Mouse (Mus musculus) MEL (cell line): ENCODE measurements around the gene Nub1. TPM values are rescaled to one million over a fixed set of nuclear protein-coding genes. Genes with fewer than 3 reads are reported as not detected.

Source experiments
- DNase-seq: peaks from one replicate; pipeline ENCODE4 v3.0.0; 2011; ENCODE audit warnings: low read depth, low spot score
- H3K27ac ChIP-seq: 2 replicates; pipeline ENCODE4 v1.5.1; 2012; ENCODE audit warnings: low read depth, mild to moderate bottlenecking, control low read depth, low read length, moderate library complexity; ENCODE audit not compliant: control insufficient read depth
- H3K27me3 ChIP-seq, 2 experiments: fragments of 150-350 bp in 1 of 2; sonication (generic) in 1 of 2; 2 replicates each; pipeline ENCODE4 v1.6.1; 2012; ENCODE audit warnings: low read length in 2 of 2, mild to moderate bottlenecking in 2 of 2, improper control_type of control experiment in 1 of 2, moderate library complexity in 1 of 2; ENCODE audit not compliant: insufficient read depth in 2 of 2, control insufficient read depth in 1 of 2
- H3K36me3 ChIP-seq, 2 experiments: 2 replicates each; pipeline ENCODE4 v1.6.1; 2012 to 2014; ENCODE audit warnings: low read length in 2 of 2, improper control_type of control experiment in 1 of 2, inconsistent platforms in 1 of 2, mild to moderate bottlenecking in 1 of 2; ENCODE audit not compliant: insufficient read depth in 2 of 2, control insufficient read depth in 1 of 2
- H3K4me1 ChIP-seq, 2 experiments: fragments of 150-350 bp in 1 of 2; sonication (generic) in 1 of 2; 2 replicates each; pipeline ENCODE4 v1.6.1; 2012; ENCODE audit warnings: low read length in 2 of 2, improper control_type of control experiment in 1 of 2, mild to moderate bottlenecking in 1 of 2; ENCODE audit not compliant: insufficient read depth in 2 of 2, control insufficient read depth in 1 of 2
- H3K4me3 ChIP-seq, 2 experiments: fragments of 150-350 bp in 1 of 2; sonication (generic) in 1 of 2; 2 replicates each; pipeline ENCODE4 v1.5.1; 2012; ENCODE audit warnings: low read depth in 2 of 2, low read length in 2 of 2, mild to moderate bottlenecking in 2 of 2, moderate library complexity in 2 of 2, control low read depth in 1 of 2, improper control_type of control experiment in 1 of 2; ENCODE audit not compliant: control insufficient read depth in 1 of 2, insufficient read depth in 1 of 2
- H3K79me2 ChIP-seq: 2 replicates; pipeline ENCODE4 v1.6.1; 2012; ENCODE audit warnings: mild to moderate bottlenecking, low read length, moderate library complexity; ENCODE audit not compliant: control insufficient read depth, poor library complexity, insufficient read depth
- H3K9ac ChIP-seq: 2 replicates; pipeline ENCODE4 v1.6.1; 2012; ENCODE audit warnings: low read depth, mild to moderate bottlenecking, control low read depth, low read length, moderate library complexity; ENCODE audit not compliant: control insufficient read depth, poor library complexity, severe bottlenecking
- H3K9me3 ChIP-seq: fragments of 150-350 bp; sonication (generic); replicated peaks from 2 replicates; pipeline ENCODE4 v1.6.1; 2012; ENCODE audit warnings: mild to moderate bottlenecking, low read length, improper control_type of control experiment, moderate library complexity; ENCODE audit not compliant: insufficient read depth
- CHD1 ChIP-seq: IDR thresholded peaks from 2 replicates; pipeline ENCODE4 v1.6.1; 2012; ENCODE audit warnings: low read depth, mild to moderate bottlenecking, inconsistent platforms, low read length, improper control_type of control experiment
- E2F4 ChIP-seq: IDR thresholded peaks from 2 replicates; pipeline ENCODE4 v1.6.1; 2011; ENCODE audit warnings: low read depth, low read length, improper control_type of control experiment, borderline replicate concordance
- ETS1 ChIP-seq: IDR thresholded peaks from 2 replicates; pipeline ENCODE4 v1.6.1; 2012; ENCODE audit warnings: low read depth, mild to moderate bottlenecking, inconsistent platforms, low read length, improper control_type of control experiment, moderate library complexity
- MAX ChIP-seq: IDR thresholded peaks from 2 replicates; pipeline ENCODE4 v1.6.1; 2011; ENCODE audit warnings: low read length, improper control_type of control experiment
- MAZ ChIP-seq: IDR thresholded peaks from 2 replicates; pipeline ENCODE4 v1.6.1; 2012; ENCODE audit warnings: low read depth, mild to moderate bottlenecking, inconsistent platforms, low read length, improper control_type of control experiment
- MEF2A ChIP-seq: IDR thresholded peaks from 2 replicates; pipeline ENCODE4 v1.6.1; 2014; ENCODE audit warnings: low read depth, mild to moderate bottlenecking, inconsistent platforms, low read length, improper control_type of control experiment; ENCODE audit not compliant: poor library complexity, insufficient replicate concordance, severe bottlenecking; ENCODE audit errors: extremely low read depth
- MXI1 ChIP-seq: IDR thresholded peaks from 2 replicates; pipeline ENCODE4 v1.6.1; 2011; ENCODE audit warnings: mild to moderate bottlenecking, low read depth, low read length, improper control_type of control experiment
- MYB ChIP-seq: IDR thresholded peaks from 2 replicates; pipeline ENCODE4 v1.6.1; 2011; ENCODE audit warnings: mild to moderate bottlenecking, low read depth, low read length, improper control_type of control experiment
- POLR2AphosphoS2 ChIP-seq: IDR thresholded peaks from 2 replicates; pipeline ENCODE4 v1.6.1; 2011; ENCODE audit warnings: low read length, improper control_type of control experiment
- ZMIZ1 ChIP-seq: IDR thresholded peaks from 2 replicates; pipeline ENCODE4 v1.6.1; 2012; ENCODE audit warnings: low read depth, mild to moderate bottlenecking, inconsistent platforms, low read length, improper control_type of control experiment, moderate library complexity
- polyA plus RNA-seq, 2 experiments: library from polyadenylated mRNA; stranded (reverse) in 1 of 2; unstranded in 1 of 2; fragments of >175 nt in 1 of 2; fragments of >200 nt in 1 of 2; gene quantifications; 2 replicates each; pipeline versions ENCODE4 v1.2.1 to v1.2.4; 2012; ENCODE audit warnings: low replicate concordance in 2 of 2, low read depth in 1 of 2; ENCODE audit not compliant: insufficient read length in 2 of 2, insufficient read depth in 1 of 2, missing spikeins in 1 of 2
- total RNA-seq: library from RNA; depleted of rRNA; stranded (reverse); fragments of 300-350 nt; gene quantifications from 2 replicates; pipeline ENCODE4 v1.2.3, GENCODE M21; 2012; rRNA removed

The Nub1 gene
- total and polyA plus RNA-seq, 3 experiments = 38.3 to 59.6 TPM; not detected in 1

GRCm38 (mm10) chr5:24751305-24752174, 66.2 kb downstream of the Nub1 start (continued):
- TF ChIP-seq E2F4 = no peak
- TF ChIP-seq MXI1 = no peak; the same call in 1 of the 2 replicates
- TF ChIP-seq ETS1 = no peak

- H3K27me3 ChIP-seq = peaks cover 0 to 2% of the 10 kb centered on the region in 2 experiments; a peak in 2 of 4 replicates
- H3K9me3 ChIP-seq = no peaks in the 10 kb centered on the region
- no peak for DNase-seq
- H3K4me3 ChIP-seq = peak overlapping the region; percentile 55 to 100
- H3K79me2 ChIP-seq = no peaks in the 10 kb centered on the region; the same call in 1 of the 2 replicates
- 0 out of 4 replicates have a peak, but pooled peaks cover 0 to 2% of the 10 kb centered on the region in 2 experiments for H3K36me3 ChIP-seq
- peak overlapping the region; percentile 89 for H3K9ac ChIP-seq
- TF ChIP-seq MYB (no peak), MAZ (0 out of 2 replicates have a peak, but pooled peaks have one; percentile 52), MAX (peak; percentile 26; the same call in 1 of the 2 replicates)
- peaks cover 7 to 11% of the 10 kb centered on the region in 2 experiments for H3K4me1 ChIP-seq
- no peak overlapping the region for H3K27ac ChIP-seq
Observed at GRCm38 (mm10) chr5:24752175-24752498, 66.8 kb downstream of the Nub1 start.

DNA sequence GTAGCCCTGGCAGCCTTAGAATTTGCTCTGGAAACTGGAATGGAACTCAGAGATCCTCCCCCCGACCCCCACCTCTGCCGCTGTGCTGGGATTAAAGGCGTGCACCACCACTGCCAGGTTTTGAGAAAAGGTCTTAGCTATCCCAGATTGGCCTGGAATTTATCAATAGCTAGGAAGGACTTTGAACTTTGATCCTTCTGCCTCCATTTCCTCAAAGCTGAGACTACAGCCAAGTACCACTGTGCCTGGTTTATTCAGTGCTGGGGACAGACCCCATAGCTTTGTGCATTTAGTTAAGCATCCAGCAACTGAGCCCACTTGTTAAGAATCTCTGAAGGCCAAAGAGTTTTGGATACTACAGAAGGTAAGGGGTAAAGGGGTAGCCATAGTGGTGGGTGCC, 71.6 kb downstream of the Nub1 start:
- Histone ChIP-seq H3K4me1 (peaks cover 4 to 5% of the 10 kb centered on the region in 2 experiments), H3K36me3 (0 out of 4 replicates have a peak, but pooled peaks cover 0 to 2% of the 10 kb centered on the region in 2 experiments), H3K9ac (no peak overlapping the region), H3K4me3 (no peak overlapping the region), H3K27me3 (peaks cover 2 to 4% of the 10 kb centered on the region in 2 experiments; a peak in 3 of 4 replicates), H3K9me3 (no peaks in the 10 kb centered on the region), H3K79me2 (no peaks in the 10 kb centered on the region; the same call in 1 of the 2 replicates), H3K27ac (no peak overlapping the region)
- no peak for DNase-seq
- TF ChIP-seq POLR2AphosphoS2 (no peak), MEF2A (no peak)

GRCm38 (mm10) chr5:24757816-24758215, 72.5 kb downstream of the Nub1 start, which contains the start of gene Crygn:
Gene Crygn (minus strand): TSS chr5:24758008.
- no peak within 1 kb of the TSS for H3K27ac ChIP-seq
- H3K9me3 ChIP-seq = no peaks in the 10 kb centered on the region
- no peaks in the 10 kb centered on the region; the same call in 1 of the 2 replicates for H3K79me2 ChIP-seq
- peaks cover 2 to 4% of the 10 kb centered on the region in 2 experiments; a peak in 3 of 4 replicates for H3K27me3 ChIP-seq
- H3K36me3 ChIP-seq = no peaks in the 10 kb centered on the region
- H3K4me1 ChIP-seq = no peaks in the 10 kb centered on the region
- no peak within 1 kb of the TSS for H3K9ac ChIP-seq
- TF ChIP-seq POLR2AphosphoS2 (no peak), E2F4 (no peak), ZMIZ1 (no peak), CHD1 (no peak), MAX (no peak)
- TF ChIP-seq, all 39 proteins: peak for 0
- DNase-seq = no peak
- H3K4me3 ChIP-seq = no peak within 1 kb of the TSS

Other genes with a start within 250 kb of the Nub1 start
- gene Fastk, start 240.2 kb upstream of the Nub1 start, total RNA-seq = 87.6 and 111 TPM in 2 replicates
- gene Fastk, start 240.2 kb upstream of the Nub1 start, polyA plus RNA-seq = 100 to 1,000 TPM; 228 to 273 TPM
- gene Tmub1, start 237.7 kb upstream of the Nub1 start, total RNA-seq = 16.4 and 17.8 TPM in 2 replicates
- gene Tmub1, start 237.7 kb upstream of the Nub1 start, polyA plus RNA-seq = 10 to 100 TPM in 1 of 2 experiments, not detected in 1; 36.0 TPM
- 104 and 116 TPM in 2 replicates for gene Agap3, start 233.4 kb upstream of the Nub1 start, total RNA-seq
- gene Agap3, start 233.4 kb upstream of the Nub1 start, polyA plus RNA-seq = 100 to 1,000 TPM; 138 to 203 TPM
- 0.08 and 0.36 TPM in 2 replicates for gene Gbx1, start 158.3 kb upstream of the Nub1 start, total RNA-seq
- under 1 TPM in 1 of 2 experiments, not detected in 1; 0.49 TPM for gene Gbx1, start 158.3 kb upstream of the Nub1 start, polyA plus RNA-seq
- 0.12 and 0.13 TPM in 2 replicates for gene Asb10, start 144.6 kb upstream of the Nub1 start, total RNA-seq
- gene Asb10, start 144.6 kb upstream of the Nub1 start, polyA plus RNA-seq = under 1 TPM in 1 of 2 experiments, not detected in 1; 0.32 TPM
- gene 4931409K22Rik, start 128.7 kb upstream of the Nub1 start, total RNA-seq = not detected in 2 replicates
- not detected for gene 4931409K22Rik, start 128.7 kb upstream of the Nub1 start, polyA plus RNA-seq
- gene Abcf2, start 108.1 kb upstream of the Nub1 start, total RNA-seq = 228 and 257 TPM in 2 replicates
- 100 to 1,000 TPM in 1 of 2 experiments, not detected in 1; 244 TPM for gene Abcf2, start 108.1 kb upstream of the Nub1 start, polyA plus RNA-seq
- gene Chpf2, start 98.8 kb upstream of the Nub1 start, total RNA-seq = 37.1 and 37.9 TPM in 2 replicates
- gene Chpf2, start 98.8 kb upstream of the Nub1 start, polyA plus RNA-seq = 10 to 100 TPM in 1 of 2 experiments, not detected in 1; 39.7 TPM
- 2.1 and 2.7 TPM in 2 replicates for gene Smarcd3, start 61.1 kb upstream of the Nub1 start, total RNA-seq
- 10 to 100 TPM in 1 of 2 experiments, not detected in 1; 16.5 TPM for gene Smarcd3, start 61.1 kb upstream of the Nub1 start, polyA plus RNA-seq
- 0.07 TPM in 1 of 2 replicates, not detected in the other for gene Wdr86, start 45.2 kb downstream of the Nub1 start, total RNA-seq
- not detected for gene Wdr86, start 45.2 kb downstream of the Nub1 start, polyA plus RNA-seq
- not detected in 2 replicates for gene Crygn, start 72.5 kb downstream of the Nub1 start, total RNA-seq
- under 1 TPM in 1 of 2 experiments, not detected in 1; 0.89 TPM for gene Crygn, start 72.5 kb downstream of the Nub1 start, polyA plus RNA-seq
- 61.3 and 67.7 TPM in 2 replicates for gene Rheb, start 157.1 kb downstream of the Nub1 start, total RNA-seq
- 100 to 1,000 TPM; 114 to 731 TPM for gene Rheb, start 157.1 kb downstream of the Nub1 start, polyA plus RNA-seq